Mouse (Mus musculus): ENCODE measurements at regions not wholly inside any gene's neighbourhood (a gene's known extent, or its start where the extent isn't known, plus 50 kb on each side); places are given as distances from the start of the nearest gene placed in this dataset.

DNA sequence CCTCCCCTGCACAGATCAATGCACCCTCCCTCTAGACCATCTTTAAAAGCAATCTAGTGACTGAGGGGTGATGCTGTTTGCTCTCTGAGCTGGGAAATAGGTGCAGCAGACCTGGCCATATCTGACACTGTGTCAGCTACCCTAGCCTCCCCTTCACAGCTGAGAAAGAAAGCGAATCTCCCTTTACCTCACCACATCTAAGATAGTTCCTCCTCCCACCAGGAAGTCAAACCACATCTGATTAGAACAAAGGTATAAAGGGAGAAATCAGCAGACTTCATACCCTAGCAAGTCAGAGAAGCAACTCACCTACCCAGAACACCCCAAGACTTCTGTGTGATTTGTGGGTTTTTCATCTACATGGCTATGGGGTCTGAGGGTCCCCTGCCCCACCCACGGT, 175.6 kb upstream of the Cadm1 start:
- 92% methylated on average over 2 of the region's 2 CpGs for WGBS
- H3K9me3 ChIP-seq (replicated peaks) = no peaks in the 10 kb centered on the region
- H3K4me1 ChIP-seq = peaks cover 22% of the 10 kb centered on the region
- H3K9ac ChIP-seq (replicated peaks) = no peak overlapping the region
- ATAC-seq (ENCODE audit: low FRiP score) = no peak
- H3K4me3 ChIP-seq (replicated peaks) = no peak overlapping the region
- peaks cover 11% of the 10 kb centered on the region; the same call in 1 of the 2 replicates for H3K27me3 ChIP-seq (replicated peaks)
- H3K36me3 ChIP-seq = no peaks in the 10 kb centered on the region
- H3K4me2 ChIP-seq = no peak overlapping the region
- H3K27ac ChIP-seq (replicated peaks) = no peak overlapping the region

- Histone ChIP-seq H3K4me3 (replicated peaks) (no peak overlapping the region), H3K27me3 (replicated peaks) (peaks cover 11% of the 10 kb centered on the region; the same call in 1 of the 2 replicates), H3K9ac (replicated peaks) (no peak overlapping the region), H3K27ac (replicated peaks) (no peak overlapping the region), H3K9me3 (replicated peaks) (no peaks in the 10 kb centered on the region), H3K36me3 (no peaks in the 10 kb centered on the region), H3K4me1 (peaks cover 22% of the 10 kb centered on the region), H3K4me2 (no peak overlapping the region)
- ATAC-seq (ENCODE audit: low FRiP score) = no peak
- 91% methylated on average over 9 of the region's 9 CpGs for WGBS
Measured at GRCm38 (mm10) chr9:47354866-47355265, 175.1 kb upstream of the Cadm1 start.

- H3K27ac ChIP-seq (replicated peaks) = no peak overlapping the region
- WGBS = 48% methylated on average over 17 of the region's 17 CpGs
- H3K9ac ChIP-seq (replicated peaks) = no peak overlapping the region
- H3K9me3 ChIP-seq (replicated peaks) = no peaks in the 10 kb centered on the region
- peaks cover 24% of the 10 kb centered on the region for H3K4me1 ChIP-seq
- 0 out of 2 replicates have a peak overlapping the region, but pooled peaks have one; percentile 2 for H3K4me2 ChIP-seq
- H3K27me3 ChIP-seq (replicated peaks) = peaks cover 7% of the 10 kb centered on the region
- ATAC-seq (ENCODE audit: low FRiP score) = peak; percentile 83
- H3K4me3 ChIP-seq (replicated peaks) = no peak overlapping the region
- H3K36me3 ChIP-seq = no peaks in the 10 kb centered on the region
Measured at GRCm38 (mm10) chr9:47357756-47358399, 172.1 kb upstream of the Cadm1 start.

GRCm38 (mm10) chr9:47358400-47358767, 171.6 kb upstream of the Cadm1 start:
- no peak overlapping the region for H3K9ac ChIP-seq (replicated peaks)
- H3K36me3 ChIP-seq = no peaks in the 10 kb centered on the region
- peaks cover 24% of the 10 kb centered on the region for H3K4me1 ChIP-seq
- 0 out of 2 replicates have a peak overlapping the region, but pooled peaks have one; percentile 2 for H3K4me2 ChIP-seq
- no peaks in the 10 kb centered on the region for H3K9me3 ChIP-seq (replicated peaks)
- peaks cover 7% of the 10 kb centered on the region for H3K27me3 ChIP-seq (replicated peaks)
- no peak overlapping the region for H3K4me3 ChIP-seq (replicated peaks)
- WGBS = 44% methylated on average over 4 of the region's 4 CpGs
- ATAC-seq (ENCODE audit: low FRiP score) = no peak; the same call in 1 of the 2 replicates
- no peak overlapping the region for H3K27ac ChIP-seq (replicated peaks)

GRCm38 (mm10) chr9:47363086-47363485, 166.9 kb upstream of the Cadm1 start:
- Histone ChIP-seq H3K9me3 (replicated peaks) (no peaks in the 10 kb centered on the region), H3K4me3 (replicated peaks) (no peak overlapping the region), H3K27ac (replicated peaks) (no peak overlapping the region), H3K36me3 (no peaks in the 10 kb centered on the region), H3K9ac (replicated peaks) (no peak overlapping the region), H3K27me3 (replicated peaks) (peaks cover 31% of the 10 kb centered on the region), H3K4me1 (peaks cover 29% of the 10 kb centered on the region), H3K4me2 (no peak overlapping the region)
- WGBS = 9% methylated on average over 11 of the region's 11 CpGs
- no peak for ATAC-seq (ENCODE audit: low FRiP score)

GRCm38 (mm10) chr9:47364762-47365161, 165.2 kb upstream of the Cadm1 start:
- WGBS = 86% methylated on average over 3 of the region's 3 CpGs
- no peak overlapping the region for H3K4me3 ChIP-seq (replicated peaks)
- H3K9ac ChIP-seq (replicated peaks) = no peak overlapping the region
- H3K4me2 ChIP-seq = no peak overlapping the region
- peaks cover 27% of the 10 kb centered on the region for H3K27me3 ChIP-seq (replicated peaks)
- H3K27ac ChIP-seq (replicated peaks) = no peak overlapping the region
- H3K4me1 ChIP-seq = peaks cover 28% of the 10 kb centered on the region
- ATAC-seq (ENCODE audit: low FRiP score) = no peak
- H3K36me3 ChIP-seq = no peaks in the 10 kb centered on the region
- no peaks in the 10 kb centered on the region for H3K9me3 ChIP-seq (replicated peaks)

GRCm38 (mm10) chr9:47367266-47367957, 162.6 kb upstream of the Cadm1 start:
- H3K9me3 ChIP-seq (replicated peaks) = no peaks in the 10 kb centered on the region
- H3K27ac ChIP-seq (replicated peaks) = no peak overlapping the region
- H3K36me3 ChIP-seq = no peaks in the 10 kb centered on the region
- WGBS = 8% methylated on average over 17 of the region's 17 CpGs
- peak; percentile 47; the same call in 1 of the 2 replicates for ATAC-seq (ENCODE audit: low FRiP score)
- peaks cover 28% of the 10 kb centered on the region for H3K4me1 ChIP-seq
- H3K4me3 ChIP-seq (replicated peaks) = peak overlapping the region; percentile 31
- H3K9ac ChIP-seq (replicated peaks) = peak overlapping the region; percentile 17; the same call in 1 of the 2 replicates
- H3K4me2 ChIP-seq = peak overlapping the region; percentile 68
- peaks cover 27% of the 10 kb centered on the region for H3K27me3 ChIP-seq (replicated peaks)

- H3K36me3 ChIP-seq = no peaks in the 10 kb centered on the region
- H3K4me3 ChIP-seq (replicated peaks) = peak overlapping the region; percentile 31
- peak overlapping the region; percentile 68 for H3K4me2 ChIP-seq
- no peak overlapping the region for H3K27ac ChIP-seq (replicated peaks)
- H3K4me1 ChIP-seq = peaks cover 20% of the 10 kb centered on the region
- ATAC-seq (ENCODE audit: low FRiP score) = peak; percentile 31; the same call in 1 of the 2 replicates
- 4% methylated on average over 31 of the region's 31 CpGs for WGBS
- H3K27me3 ChIP-seq (replicated peaks) = peaks cover 27% of the 10 kb centered on the region
- no peaks in the 10 kb centered on the region for H3K9me3 ChIP-seq (replicated peaks)
- peak overlapping the region; percentile 17; the same call in 1 of the 2 replicates for H3K9ac ChIP-seq (replicated peaks)
Measured at GRCm38 (mm10) chr9:47368015-47368901, 161.7 kb upstream of the Cadm1 start.

GRCm38 (mm10) chr9:47372296-47372695, 157.7 kb upstream of the Cadm1 start:
- peaks cover 2% of the 10 kb centered on the region; the same call in 1 of the 2 replicates for H3K27me3 ChIP-seq (replicated peaks)
- 85% methylated on average over 7 of the region's 7 CpGs for WGBS
- no peak overlapping the region for H3K9ac ChIP-seq (replicated peaks)
- peaks cover 14% of the 10 kb centered on the region for H3K4me1 ChIP-seq
- no peak overlapping the region for H3K27ac ChIP-seq (replicated peaks)
- H3K9me3 ChIP-seq (replicated peaks) = no peaks in the 10 kb centered on the region
- no peak overlapping the region for H3K4me2 ChIP-seq
- no peak overlapping the region for H3K4me3 ChIP-seq (replicated peaks)
- no peaks in the 10 kb centered on the region for H3K36me3 ChIP-seq
- ATAC-seq (ENCODE audit: low FRiP score) = no peak

DNA sequence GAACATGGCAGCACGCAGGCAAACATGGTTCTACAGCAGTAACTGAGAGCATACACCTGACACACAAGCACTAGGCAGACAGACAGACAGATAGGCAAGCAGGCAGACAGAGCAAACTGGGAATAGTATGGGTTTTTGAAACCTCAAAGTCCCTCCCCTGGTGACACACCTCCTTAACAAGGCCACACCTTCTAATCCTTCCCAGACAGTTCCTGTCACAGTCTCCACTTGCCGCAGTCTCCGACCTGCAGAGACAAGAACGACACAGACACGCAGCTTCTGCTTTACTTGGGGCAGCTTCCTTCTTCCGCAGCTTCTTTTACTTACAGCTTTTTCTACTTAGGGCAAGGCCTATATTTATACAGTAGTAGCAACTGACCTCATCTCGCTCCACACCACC, 155.9 kb upstream of the Cadm1 start:
- H3K4me2 ChIP-seq = no peak overlapping the region
- 98% methylated on average over 7 of the region's 7 CpGs for WGBS
- no peak overlapping the region for H3K4me3 ChIP-seq (replicated peaks)
- ATAC-seq (ENCODE audit: low FRiP score) = no peak
- H3K4me1 ChIP-seq = no peaks in the 10 kb centered on the region
- H3K9ac ChIP-seq (replicated peaks) = no peak overlapping the region
- H3K27ac ChIP-seq (replicated peaks) = no peak overlapping the region
- H3K27me3 ChIP-seq (replicated peaks) = no peaks in the 10 kb centered on the region
- H3K9me3 ChIP-seq (replicated peaks) = no peaks in the 10 kb centered on the region
- H3K36me3 ChIP-seq = no peaks in the 10 kb centered on the region

- no peak for ATAC-seq (ENCODE audit: low FRiP score)
- Histone ChIP-seq H3K9me3 (replicated peaks) (no peaks in the 10 kb centered on the region), H3K4me2 (no peak overlapping the region), H3K27ac (replicated peaks) (no peak overlapping the region), H3K9ac (replicated peaks) (no peak overlapping the region), H3K27me3 (replicated peaks) (0 out of 2 replicates have a peak, but pooled peaks cover 3% of the 10 kb centered on the region), H3K36me3 (no peaks in the 10 kb centered on the region), H3K4me3 (replicated peaks) (no peak overlapping the region), H3K4me1 (no peaks in the 10 kb centered on the region)
- 71% methylated on average over 1 of the region's 1 CpGs for WGBS
Measured at GRCm38 (mm10) chr9:47376645-47377044, 153.3 kb upstream of the Cadm1 start.
